In genomic region chr13:38393444-38393843, GRCm38 (mm10) we compare ENCODE assay signal across 15 mouse cellular contexts.
"Had no signal": no experiment of that assay in that cellular context is flagged by ENCODE, and none has a peak within 500 bp of the region (broad histone marks: within the 10 kb centered on the region; RNA-seq: fewer than 3 reads in every experiment).

No protein-coding gene starts in this region.

- H3K36me3 ChIP-seq: intestine, embryonic 15.5 days; limb, embryonic 10.5 days; limb, embryonic 13.5 days; liver, embryonic 13.5 days had no signal

- ATAC-seq: hindbrain, embryonic 16.5 days; intestine, embryonic 15.5 days had no signal

- H3K4me3 ChIP-seq: intestine, embryonic 15.5 days; layer of hippocampus, adult 2 months; limb, embryonic 10.5 days; limb, embryonic 13.5 days; liver, embryonic 13.5 days had no signal

- DNase-seq: kidney, adult 11 months; kidney, adult 9 months; layer of hippocampus, adult 9-11 months; liver; liver, embryonic 13.5 days; lung, postnatal 4 days; midbrain, embryonic 14.5 days; thymus, adult 18-20 months; thymus, postnatal 36 days had no signal

- H3K27me3 ChIP-seq: intestine, embryonic 15.5 days; limb, embryonic 13.5 days; liver, embryonic 13.5 days had no signal

- H3K9ac ChIP-seq: intestine, embryonic 15.5 days; limb, embryonic 13.5 days; liver, embryonic 13.5 days had no signal

- H3K4me1 ChIP-seq: intestine, embryonic 15.5 days; liver, embryonic 13.5 days had no signal

- H3K4me2 ChIP-seq: intestine, embryonic 15.5 days; limb, embryonic 13.5 days; liver, embryonic 13.5 days; midbrain, embryonic 11.5 days had no signal

- H3K27ac ChIP-seq: intestine, embryonic 15.5 days; layer of hippocampus, adult 2 months; limb, embryonic 10.5 days; limb, embryonic 13.5 days; liver, embryonic 13.5 days had no signal

- H3K9me3 ChIP-seq: intestine, embryonic 15.5 days; limb, embryonic 10.5 days; limb, embryonic 13.5 days; liver, embryonic 13.5 days had no signal
